ENCODE assay signal across 8 mouse cellular contexts in genomic region chr9:63879710-63880428, GRCm38 (mm10).
DNase-seq lines count a peak whose midpoint lies in the region; ATAC-seq and TF ChIP-seq lines count a peak whose summit lies in the region.

No protein-coding gene starts in this region.

- ATAC-seq in lung, embryonic 15.5 days (ENCODE audit: borderline replicate concordance, extremely low read depth, low FRiP score, low TSS enrichment), result no peak
- no peak for ATAC-seq in embryonic facial prominence, embryonic 15.5 days (ENCODE audit: insufficient number of reproducible peaks, low FRiP score, low TSS enrichment, low read depth)
- ATAC-seq in limb, embryonic 13.5 days (ENCODE audit: low FRiP score, low read depth), result no peak
- peak; percentile 58; the same call in 1 of the 2 replicates for ATAC-seq in stomach, embryonic 15.5 days (ENCODE audit: insufficient read depth, low FRiP score, low read depth)

- H3K36me3 ChIP-seq in lung, embryonic 15.5 days, result no peaks in the 10 kb centered on the region
- H3K36me3 ChIP-seq in embryonic facial prominence, embryonic 15.5 days, result no peaks in the 10 kb centered on the region
- H3K36me3 ChIP-seq in limb, embryonic 13.5 days, result no peaks in the 10 kb centered on the region
- no peaks in the 10 kb centered on the region for H3K36me3 ChIP-seq in stomach, embryonic 15.5 days
- H3K36me3 ChIP-seq in kidney, adult 2 months (ENCODE audit: control insufficient read depth, insufficient read depth, low read length), result no peaks in the 10 kb centered on the region

- no peaks in the 10 kb centered on the region for H3K27me3 ChIP-seq in lung, embryonic 15.5 days
- no peaks in the 10 kb centered on the region for H3K27me3 ChIP-seq in embryonic facial prominence, embryonic 15.5 days
- H3K27me3 ChIP-seq in limb, embryonic 13.5 days, result peaks cover 20% of the 10 kb centered on the region
- no peaks in the 10 kb centered on the region for H3K27me3 ChIP-seq in stomach, embryonic 15.5 days (replicated peaks)
- no peaks in the 10 kb centered on the region for H3K27me3 ChIP-seq in kidney, adult 2 months (replicated peaks; ENCODE audit: control insufficient read depth, insufficient read depth, low read length)

- peak overlapping the region; percentile 47 for H3K4me2 ChIP-seq in lung, embryonic 15.5 days
- H3K4me2 ChIP-seq in embryonic facial prominence, embryonic 15.5 days (replicated peaks), result peak overlapping the region; percentile 44
- peak overlapping the region; percentile 62 for H3K4me2 ChIP-seq in limb, embryonic 13.5 days (replicated peaks)
- H3K4me2 ChIP-seq in stomach, embryonic 15.5 days, result peak overlapping the region; percentile 39

- TF ChIP-seq CTCF in lung, adult 2 months (IDR thresholded peaks at IDR 0.05; ENCODE audit: insufficient read depth, low read length), result no peak
- TF ChIP-seq CTCF in kidney, adult 2 months (conservative IDR thresholded peaks at IDR 0.05; ENCODE audit: insufficient read depth, insufficient read length, low read depth, low read length), result no peak

- TF ChIP-seq POLR2A in lung, adult 2 months (IDR thresholded peaks at IDR 0.05; ENCODE audit: borderline replicate concordance, extremely low read depth, low read depth, low read length), result no peak
- no peak for TF ChIP-seq POLR2A in kidney, adult 2 months (IDR thresholded peaks at IDR 0.05; ENCODE audit: low read depth, low read length)

- H3K27ac ChIP-seq in lung, embryonic 15.5 days, result no peak overlapping the region
- H3K27ac ChIP-seq in embryonic facial prominence, embryonic 15.5 days (replicated peaks), result peak overlapping the region; percentile 51
- no peak overlapping the region for H3K27ac ChIP-seq in limb, embryonic 13.5 days
- no peak overlapping the region for H3K27ac ChIP-seq in stomach, embryonic 15.5 days
- no peak overlapping the region for H3K27ac ChIP-seq in kidney, adult 2 months (ENCODE audit: insufficient read depth, low read depth, low read length)

- 24% methylated on average over 15 of the region's 15 CpGs for whole genome bisulfite sequencing in lung, embryonic 15.5 days
- 37% methylated on average over 15 of the region's 15 CpGs for WGBS in lung, adult 2 months
- 20% methylated on average over 15 of the region's 15 CpGs for WGBS in embryonic facial prominence, embryonic 15.5 days
- 27% methylated on average over 15 of the region's 15 CpGs for WGBS in limb, embryonic 13.5 days
- WGBS in stomach, embryonic 15.5 days, result 21% methylated on average over 15 of the region's 15 CpGs
- WGBS in kidney, adult 2 months, result 53% methylated on average over 15 of the region's 15 CpGs

- no peak for DNase-seq in lung, adult 2 months
- no peak for DNase-seq in adrenal gland, postnatal 14 days
- no peak for DNase-seq in kidney, adult 2 months
- DNase-seq in right cerebral cortex, postnatal 14 days, result no peak

- peaks cover 22% of the 10 kb centered on the region; the same call in 1 of the 2 replicates for H3K4me1 ChIP-seq in lung, embryonic 15.5 days
- no peaks in the 10 kb centered on the region for H3K4me1 ChIP-seq in lung, adult 2 months (ENCODE audit: control insufficient read depth, insufficient read depth, low read length)
- peaks cover 50% of the 10 kb centered on the region for H3K4me1 ChIP-seq in embryonic facial prominence, embryonic 15.5 days
- peaks cover 45% of the 10 kb centered on the region for H3K4me1 ChIP-seq in limb, embryonic 13.5 days
- peaks cover 14% of the 10 kb centered on the region; the same call in 1 of the 2 replicates for H3K4me1 ChIP-seq in stomach, embryonic 15.5 days
- H3K4me1 ChIP-seq in kidney, adult 2 months (ENCODE audit: control insufficient read depth, insufficient read depth, low read length), result peaks cover 5% of the 10 kb centered on the region; the same call in 1 of the 2 replicates

- no peaks in the 10 kb centered on the region for H3K9me3 ChIP-seq in lung, embryonic 15.5 days
- no peaks in the 10 kb centered on the region for H3K9me3 ChIP-seq in embryonic facial prominence, embryonic 15.5 days (replicated peaks)
- no peaks in the 10 kb centered on the region; the same call in 1 of the 2 replicates for H3K9me3 ChIP-seq in limb, embryonic 13.5 days
- no peaks in the 10 kb centered on the region for H3K9me3 ChIP-seq in stomach, embryonic 15.5 days

- no peak overlapping the region for H3K9ac ChIP-seq in lung, embryonic 15.5 days
- no peak overlapping the region for H3K9ac ChIP-seq in embryonic facial prominence, embryonic 15.5 days
- no peak overlapping the region; the same call in 1 of the 2 replicates for H3K9ac ChIP-seq in limb, embryonic 13.5 days
- H3K9ac ChIP-seq in stomach, embryonic 15.5 days, result no peak overlapping the region

- H3K4me3 ChIP-seq in lung, embryonic 15.5 days, result peak overlapping the region; percentile 2
- no peak overlapping the region for H3K4me3 ChIP-seq in lung, adult 2 months (replicated peaks; ENCODE audit: extremely low read depth, low read depth, low read length)
- peak overlapping the region; percentile 20 for H3K4me3 ChIP-seq in embryonic facial prominence, embryonic 15.5 days (replicated peaks)
- H3K4me3 ChIP-seq in limb, embryonic 13.5 days, result peak overlapping the region; percentile 23
- H3K4me3 ChIP-seq in stomach, embryonic 15.5 days (replicated peaks), result peak overlapping the region; percentile 24; the same call in 1 of the 2 replicates
- no peak overlapping the region for H3K4me3 ChIP-seq in kidney, adult 2 months (ENCODE audit: insufficient read depth, low read depth, low read length)

Comparison
In these comparisons a context has a peak if more than half of its experiments do, and no peak if none do; other contexts are left out.
1. H3K4me3 ChIP-seq: peak in lung, embryonic 15.5 days (single experiment), embryonic facial prominence, embryonic 15.5 days (single experiment), limb, embryonic 13.5 days (single experiment) and stomach, embryonic 15.5 days (single experiment); none in lung, adult 2 months (single experiment) and kidney, adult 2 months (single experiment).
2. Peak in every context shown above with its lines, with median percentiles within 50 percentile points of each other: H3K4me2 ChIP-seq.